Mouse (Mus musculus) embryo, embryonic 10 days (tissue): Measurements from ENCODE around the gene Noc4l.
A peak's percentile ranks its signal among the peaks of the same experiment; 100 is the strongest.

Experiments used
- DNase-seq: peaks from one replicate; pipeline ENCODE4 v3.0.0-alpha.2; 2015; ENCODE audit warnings: low spot score

Noc4l gene

GRCm38 (mm10) chr5:110652719-110653648 is at the start of gene Noc4l, which contains the start of gene Ddx51:
Gene Noc4l, minus strand, starts transcription at chr5:110653417.
Gene Ddx51, plus strand, starts transcription at chr5:110653451.
- peak; percentile 99 for DNase-seq

- no peak for DNase-seq
Measured at GRCm38 (mm10) chr5:110698617-110699016, 45.4 kb upstream of the Noc4l start.

GRCm38 (mm10) chr5:110682041-110682440 is 28.8 kb upstream of the Noc4l start:
- DNase-seq: no peak

DNA sequence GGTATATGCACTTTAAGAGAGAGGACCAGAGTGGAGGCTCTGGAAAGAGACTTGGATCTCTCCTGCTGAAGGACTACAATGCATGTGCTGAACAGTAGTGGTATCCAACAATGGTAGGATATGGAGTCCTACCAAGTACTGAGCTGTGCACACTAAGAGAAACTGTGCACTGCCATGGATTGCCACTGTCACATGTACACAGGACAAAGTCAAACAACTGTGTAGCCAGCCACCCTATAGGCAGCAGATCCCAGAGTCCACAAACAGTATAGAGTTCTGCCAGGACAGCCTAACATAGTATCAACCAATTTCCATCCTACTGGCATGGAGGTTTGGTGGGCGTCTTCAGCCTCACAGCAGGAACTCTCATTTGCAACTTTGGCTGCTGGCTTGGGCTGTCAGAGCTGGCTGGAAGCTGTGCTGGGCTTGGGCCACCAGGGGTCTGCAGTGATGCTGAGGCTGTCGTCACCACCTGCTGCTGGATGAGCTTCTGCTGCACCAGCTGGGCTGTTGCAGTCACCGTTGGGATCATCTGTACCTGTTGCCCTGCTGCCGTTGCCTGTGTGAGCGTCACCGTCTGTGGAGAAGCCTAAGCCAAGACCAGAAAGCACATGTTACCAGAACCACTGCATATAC is 12.4 kb upstream of the Noc4l start:
- no peak for DNase-seq

GRCm38 (mm10) chr5:110664750-110665269 is 11.6 kb upstream of the Noc4l start:
- no peak for DNase-seq

- no peak for DNase-seq
Measured at GRCm38 (mm10) chr5:110664041-110664440, 10.8 kb upstream of the Noc4l start.

GRCm38 (mm10) chr5:110659682-110660081 is 6.5 kb upstream of the Noc4l start:
- no peak for DNase-seq

DNA sequence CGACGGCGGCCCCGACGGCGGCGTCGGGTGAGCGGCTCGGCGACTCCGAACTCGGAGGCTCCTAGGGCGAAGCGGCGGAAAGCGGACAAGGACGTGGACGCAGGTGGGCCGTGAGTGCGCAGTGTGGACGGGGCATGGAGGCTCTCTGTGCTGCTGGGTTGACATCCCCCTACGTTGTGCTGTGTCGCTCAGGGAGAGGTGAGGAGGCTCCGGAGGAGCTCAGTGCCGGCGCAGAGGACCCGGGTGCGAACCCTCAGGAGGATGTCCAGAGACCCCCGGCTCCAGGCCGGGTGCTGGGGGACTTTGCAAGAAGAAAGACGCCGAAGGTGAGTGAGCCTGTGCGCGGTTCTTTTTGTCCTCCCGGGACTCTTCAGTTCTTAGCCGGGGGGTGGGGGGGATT is 469 bp upstream of the Noc4l start:
- no peak for DNase-seq

GRCm38 (mm10) chr5:110646377-110646776 is 6.8 kb downstream of the Noc4l start:
- DNase-seq: no peak

- DNase-seq: peak; percentile 76
Measured at GRCm38 (mm10) chr5:110639459-110639858, 13.8 kb downstream of the Noc4l start.

DNA sequence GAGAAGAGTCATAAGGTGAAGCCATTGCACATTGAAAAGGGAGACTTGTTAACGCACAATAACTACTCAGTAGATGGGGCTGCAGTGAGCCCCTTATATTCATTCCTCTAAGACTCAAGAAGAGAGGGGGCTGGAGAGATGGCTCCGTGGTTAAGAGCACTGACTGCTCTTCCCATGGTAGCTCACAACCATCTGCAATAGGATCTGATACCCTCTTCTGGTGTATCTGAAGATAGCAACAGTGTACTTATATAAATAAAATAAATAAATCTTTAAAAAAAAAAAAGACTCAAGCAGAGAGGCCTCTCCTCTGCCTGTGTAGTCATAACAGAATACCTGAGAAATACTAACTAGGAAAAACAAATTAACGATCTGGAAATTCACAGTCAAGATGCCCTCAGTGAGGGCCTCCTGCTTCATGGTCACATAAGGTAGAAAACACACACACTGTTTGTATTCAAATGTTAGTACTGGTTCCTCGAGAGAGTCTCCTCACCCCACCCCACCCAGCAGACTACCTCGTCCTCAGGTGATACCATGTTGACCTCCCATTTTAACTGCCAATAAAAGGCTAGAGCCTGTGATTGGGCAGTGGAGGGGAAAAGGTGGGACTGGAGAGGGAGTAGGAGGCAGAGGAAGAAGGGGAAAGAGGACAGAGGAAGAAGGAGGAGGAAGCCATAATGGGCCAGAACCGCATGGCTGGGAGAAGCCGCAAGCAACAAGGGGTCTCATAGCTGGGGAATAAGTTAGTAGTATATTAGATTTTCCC is 14.7 kb downstream of the Noc4l start:
- DNase-seq: no peak

DNA sequence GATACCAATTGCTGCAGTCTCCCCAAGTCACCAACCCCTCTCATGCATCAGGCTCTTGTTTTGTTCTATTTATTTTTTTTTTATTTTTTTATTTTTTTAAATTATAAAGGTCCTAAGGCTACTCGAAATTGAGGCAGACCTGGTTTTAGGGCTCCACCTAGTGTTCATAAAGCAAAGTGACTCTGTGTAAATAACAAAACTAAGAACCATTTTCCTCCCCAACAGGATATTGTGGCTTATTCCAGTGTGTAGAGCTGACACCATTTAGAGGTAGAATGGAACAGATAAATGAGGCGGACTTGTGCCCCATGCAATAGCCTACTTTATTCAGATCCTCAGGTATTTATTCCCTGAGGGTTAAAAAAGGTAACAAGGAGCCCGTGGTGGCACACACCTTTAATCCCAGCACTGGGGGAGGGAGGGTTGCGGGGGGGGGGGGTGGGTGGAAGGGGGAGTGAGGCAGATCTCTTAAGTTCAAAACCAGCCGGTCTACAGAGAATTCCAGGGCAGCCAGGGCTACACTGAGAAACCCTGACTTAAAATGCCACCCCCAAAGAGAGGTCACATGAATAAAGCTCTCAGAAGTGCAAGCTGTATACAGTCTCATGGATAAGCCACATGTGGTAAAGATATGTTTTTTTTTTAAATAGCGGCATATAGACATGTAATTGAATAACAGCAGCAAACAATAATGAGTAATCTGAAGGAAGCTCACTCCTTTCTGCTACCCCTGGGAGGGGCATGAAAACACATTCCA is 17.1 kb downstream of the Noc4l start:
- peak; percentile 70 for DNase-seq

- no peak for DNase-seq
Measured at GRCm38 (mm10) chr5:110629525-110630120, 23.6 kb downstream of the Noc4l start.

GRCm38 (mm10) chr5:110628156-110628555 is 25.1 kb downstream of the Noc4l start:
- no peak for DNase-seq

DNA sequence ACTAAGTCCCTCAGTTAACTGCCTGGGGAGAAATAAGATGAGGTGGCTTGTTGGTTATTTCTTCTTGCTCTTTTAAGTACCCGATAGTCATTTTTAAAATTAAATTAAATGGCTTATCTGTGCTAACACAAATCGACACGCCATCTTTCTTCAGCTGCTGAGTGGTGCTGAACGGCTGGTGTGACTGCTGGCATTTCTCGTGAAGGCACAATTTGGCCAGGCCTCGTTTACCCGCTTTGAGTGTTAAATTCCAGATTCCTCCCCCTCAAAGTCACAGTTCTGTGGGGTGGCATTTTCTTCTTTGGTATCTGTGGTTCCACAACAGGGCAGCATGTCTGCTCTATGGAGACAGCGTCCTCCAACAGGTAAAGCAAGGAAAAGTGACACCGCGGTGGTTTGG is 25.9 kb downstream of the Noc4l start:
- no peak for DNase-seq

GRCm38 (mm10) chr5:110624319-110624718 is 28.9 kb downstream of the Noc4l start:
- DNase-seq: no peak

DNA sequence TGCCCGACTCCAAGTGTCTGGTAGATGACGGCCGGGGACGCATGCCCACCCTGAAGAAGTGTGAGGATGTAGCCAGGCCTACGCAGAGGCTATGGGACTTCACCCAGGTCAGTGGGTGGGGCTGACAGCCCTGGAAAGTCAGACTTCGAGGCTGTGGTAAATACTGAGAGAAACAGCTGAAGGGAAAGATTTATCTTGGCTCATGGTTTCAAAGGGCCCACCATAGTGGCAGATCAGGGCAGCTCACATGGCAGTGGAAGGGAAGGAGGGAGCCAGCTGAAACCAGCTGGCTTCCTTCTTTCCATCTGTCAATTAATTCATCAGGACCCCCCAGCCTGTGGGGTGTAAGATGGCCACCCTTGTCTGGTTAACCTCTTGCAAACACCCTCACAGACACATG is 34.0 kb downstream of the Noc4l start:
- no peak for DNase-seq

DNA sequence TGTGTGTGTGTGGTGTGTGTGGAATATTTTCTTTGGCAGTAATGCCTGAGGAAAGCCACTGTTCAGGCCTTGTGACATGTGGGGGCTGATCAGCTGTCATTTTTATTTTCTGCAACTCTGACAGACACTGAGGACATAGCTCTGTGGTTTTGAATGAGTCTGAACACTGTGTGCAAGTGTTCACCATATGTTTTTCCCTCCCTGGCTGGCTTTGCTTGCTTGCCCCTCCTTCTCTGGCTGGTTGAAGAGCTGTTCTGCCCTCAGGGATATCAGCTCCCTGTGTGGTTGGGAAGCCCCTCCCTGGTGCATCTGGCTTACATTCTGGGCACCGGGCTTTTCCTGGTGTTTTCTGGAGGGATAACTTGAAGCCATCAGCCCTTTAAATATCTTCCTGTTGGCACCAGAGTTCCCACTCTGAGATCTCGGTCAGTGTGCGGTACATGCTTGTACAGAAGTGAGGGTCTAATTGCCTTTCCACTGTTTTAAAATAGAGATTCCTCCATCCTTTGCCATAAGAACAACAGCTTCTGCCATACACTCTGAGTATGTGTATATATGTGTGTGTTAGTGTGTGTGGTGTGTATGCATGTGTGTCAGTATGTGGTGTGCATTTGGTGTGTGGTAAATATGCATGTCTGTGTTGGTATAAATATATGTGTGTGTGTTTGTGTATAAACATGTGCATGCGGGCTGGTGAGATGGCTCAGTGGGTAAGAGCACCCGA is 41.6 kb downstream of the Noc4l start:
- peak; percentile 38 for DNase-seq

GRCm38 (mm10) chr5:110610484-110610883 is 42.7 kb downstream of the Noc4l start:
- DNase-seq: no peak

GRCm38 (mm10) chr5:110609868-110610267 is 43.3 kb downstream of the Noc4l start:
- DNase-seq: no peak
